In genomic region chr8:85072364-85072929, GRCm38 (mm10) we compare ENCODE assay signal across 8 mouse cellular contexts. TPM values are rescaled to one million over a fixed set of nuclear protein-coding genes. Genes with fewer than 3 reads are reported as not detected.
DNase-seq lines count a peak whose midpoint lies in the region; ATAC-seq and TF ChIP-seq lines count a peak whose summit lies in the region.

No protein-coding gene starts in this region.

- peaks cover 2% of the 10 kb centered on the region; the same call in 1 of the 2 replicates for H3K36me3 ChIP-seq in liver, adult 2 months (ENCODE audit: control insufficient read depth, insufficient read depth, low read length)
- H3K36me3 ChIP-seq in hindbrain, embryonic 15.5 days, result peaks cover 38% of the 10 kb centered on the region
- H3K36me3 ChIP-seq in midbrain, postnatal 0 days (ENCODE audit: insufficient read depth, low read length), result peaks cover 38% of the 10 kb centered on the region

- H3K9me3 ChIP-seq in hindbrain, embryonic 15.5 days, result no peaks in the 10 kb centered on the region
- H3K9me3 ChIP-seq in midbrain, postnatal 0 days (ENCODE audit: low read length), result no peaks in the 10 kb centered on the region

- no peak for DNase-seq in liver, adult 2 months (ENCODE audit: extremely low read depth, low read depth, low spot score)
- no peak for DNase-seq in liver
- no peak for DNase-seq in midbrain, postnatal 0 days (ENCODE audit: low spot score)
- DNase-seq in urinary bladder, postnatal 25 days (ENCODE audit: low spot score), result no peak
- DNase-seq in thymus, postnatal 10 days (ENCODE audit: low spot score in 2 of 2), result no peak
- no peak for DNase-seq in cerebellum, adult 8-10 months

- peak overlapping the region; percentile 97 for H3K4me3 ChIP-seq in liver, adult 2 months (ENCODE audit: insufficient read depth, low read depth, low read length)
- peak overlapping the region; percentile 90 for H3K4me3 ChIP-seq in hindbrain, embryonic 15.5 days
- peak overlapping the region; percentile 92 for H3K4me3 ChIP-seq in midbrain, postnatal 0 days (ENCODE audit: low read depth, low read length)

- peak overlapping the region; percentile 60 for H3K9ac ChIP-seq in liver, adult 2 months (ENCODE audit: low read depth, low read length)
- peak overlapping the region; percentile 79 for H3K9ac ChIP-seq in hindbrain, embryonic 15.5 days
- H3K9ac ChIP-seq in midbrain, postnatal 0 days (replicated peaks; ENCODE audit: low read length, poor library complexity, severe bottlenecking), result peak overlapping the region; percentile 92; the same call in 1 of the 2 replicates

- no peaks in the 10 kb centered on the region for H3K27me3 ChIP-seq in liver, adult 2 months (ENCODE audit: control insufficient read depth, insufficient read depth, low read length)
- H3K27me3 ChIP-seq in hindbrain, embryonic 15.5 days, result no peaks in the 10 kb centered on the region
- H3K27me3 ChIP-seq in midbrain, postnatal 0 days (ENCODE audit: insufficient read depth, low read length), result no peaks in the 10 kb centered on the region

- no peak for TF ChIP-seq CTCF in liver, adult 2 months (IDR thresholded peaks at IDR 0.05; ENCODE audit: low read depth, low read length)
- TF ChIP-seq CTCF in midbrain, postnatal 0 days (IDR thresholded peaks at IDR 0.05), result no peak

- 29% methylated on average over 9 of the region's 9 CpGs for WGBS in liver, adult 2 months
- WGBS in hindbrain, embryonic 15.5 days, result 43% methylated on average over 9 of the region's 9 CpGs
- 39% methylated on average over 9 of the region's 9 CpGs for WGBS in midbrain, postnatal 0 days

- TF ChIP-seq POLR2A in liver, adult 2 months (IDR thresholded peaks at IDR 0.05; ENCODE audit: extremely low read depth, insufficient read depth, low read length), result no peak

- ATAC-seq in common myeloid progenitor, adult 5-6 weeks (replicated peaks; ENCODE audit: low read depth, poor library complexity, severe bottlenecking), result 0 out of 2 replicates have a peak, but pooled peaks have one; percentile 12
- ATAC-seq in hindbrain, embryonic 15.5 days (ENCODE audit: low FRiP score, low read depth), result no peak
- ATAC-seq in midbrain, postnatal 0 days (ENCODE audit: low FRiP score), result no peak

- H3K4me2 ChIP-seq in hindbrain, embryonic 15.5 days, result peak overlapping the region; percentile 79
- H3K4me2 ChIP-seq in midbrain, postnatal 0 days (ENCODE audit: low read depth, low read length, poor library complexity, severe bottlenecking), result peak overlapping the region; percentile 47

- peaks cover 5% of the 10 kb centered on the region for H3K4me1 ChIP-seq in liver, adult 2 months (ENCODE audit: control insufficient read depth, insufficient read depth, low read length)
- H3K4me1 ChIP-seq in hindbrain, embryonic 15.5 days (replicated peaks), result peaks cover 21% of the 10 kb centered on the region
- H3K4me1 ChIP-seq in midbrain, postnatal 0 days (ENCODE audit: insufficient read depth, low read length), result no peaks in the 10 kb centered on the region

- H3K79me2 ChIP-seq in liver, adult 2 months (ENCODE audit: control insufficient read depth, insufficient read depth, low read length), result peaks cover 9% of the 10 kb centered on the region; the same call in 1 of the 2 replicates

- H3K27ac ChIP-seq in liver, adult 2 months (replicated peaks; ENCODE audit: insufficient read depth, low read depth, low read length), result peak overlapping the region; percentile 51
- peak overlapping the region; percentile 95 for H3K27ac ChIP-seq in hindbrain, embryonic 15.5 days (replicated peaks)
- H3K27ac ChIP-seq in midbrain, postnatal 0 days (ENCODE audit: low read depth, low read length), result peak overlapping the region; percentile 91

RNA-seq across cellular contexts. Expression of gene Dhps, which starts 0.9 kb away (rescaled TPM):
- total RNA-seq in liver, adult 2 months (2014; rRNA removed), result 14.8 and 15.1 TPM in 2 replicates
- 14.4 and 20.6 TPM in 2 replicates for polyA plus RNA-seq in liver, adult 2 months (2012; rRNA removed)
- 29.8 and 34.1 TPM in 2 replicates for total RNA-seq in common myeloid progenitor, adult 5-6 weeks (2017)
- polyA plus RNA-seq in hindbrain, embryonic 15.5 days (2015; fragmentation: Nextera tagmentation; extraction: Ambion mirVana), result 103 and 111 TPM in 2 replicates
- 66.3 and 77.1 TPM in 2 replicates for total RNA-seq in midbrain, postnatal 0 days (2014; rRNA removed)
- 128 and 129 TPM in 2 replicates for polyA plus RNA-seq in midbrain, postnatal 0 days (2015; fragmentation: Nextera tagmentation; extraction: Ambion mirVana)

RNA-seq across cellular contexts. Expression of gene Gm5741, which starts 4.7 kb away (rescaled TPM):
- not detected in 2 replicates for total RNA-seq in liver, adult 2 months (2014; rRNA removed)
- polyA plus RNA-seq in liver, adult 2 months (2012; rRNA removed), result 0.70 TPM in 1 of 2 replicates, not detected in the other
- not detected in 2 replicates for total RNA-seq in common myeloid progenitor, adult 5-6 weeks (2017)
- 0.99 and 1.0 TPM in 2 replicates for polyA plus RNA-seq in hindbrain, embryonic 15.5 days (2015; fragmentation: Nextera tagmentation; extraction: Ambion mirVana)
- not detected in 2 replicates for total RNA-seq in midbrain, postnatal 0 days (2014; rRNA removed)
- polyA plus RNA-seq in midbrain, postnatal 0 days (2015; fragmentation: Nextera tagmentation; extraction: Ambion mirVana), result 2.2 TPM in 1 of 2 replicates, not detected in the other

RNA-seq across cellular contexts. Expression of gene Wdr83os, which starts 8.1 kb away (rescaled TPM):
- total RNA-seq in liver, adult 2 months (2014; rRNA removed), result 26.3 and 33.0 TPM in 2 replicates
- polyA plus RNA-seq in liver, adult 2 months (2012; rRNA removed), result 111 and 126 TPM in 2 replicates
- 52.3 and 58.1 TPM in 2 replicates for total RNA-seq in common myeloid progenitor, adult 5-6 weeks (2017)
- 117 and 119 TPM in 2 replicates for polyA plus RNA-seq in hindbrain, embryonic 15.5 days (2015; fragmentation: Nextera tagmentation; extraction: Ambion mirVana)
- 92.6 and 105 TPM in 2 replicates for total RNA-seq in midbrain, postnatal 0 days (2014; rRNA removed)
- polyA plus RNA-seq in midbrain, postnatal 0 days (2015; fragmentation: Nextera tagmentation; extraction: Ambion mirVana), result 129 and 137 TPM in 2 replicates

RNA-seq across cellular contexts. Expression of gene Wdr83, which starts 8.7 kb away (rescaled TPM):
- 12.2 and 15.5 TPM in 2 replicates for total RNA-seq in liver, adult 2 months (2014; rRNA removed)
- polyA plus RNA-seq in liver, adult 2 months (2012; rRNA removed), result 22.5 and 26.2 TPM in 2 replicates
- total RNA-seq in common myeloid progenitor, adult 5-6 weeks (2017), result 25.7 and 26.7 TPM in 2 replicates
- polyA plus RNA-seq in hindbrain, embryonic 15.5 days (2015; fragmentation: Nextera tagmentation; extraction: Ambion mirVana), result 47.2 and 53.0 TPM in 2 replicates
- 27.4 and 34.1 TPM in 2 replicates for total RNA-seq in midbrain, postnatal 0 days (2014; rRNA removed)
- polyA plus RNA-seq in midbrain, postnatal 0 days (2015; fragmentation: Nextera tagmentation; extraction: Ambion mirVana), result 37.0 and 39.9 TPM in 2 replicates

RNA-seq across cellular contexts. Expression of gene Man2b1, which starts 10.6 kb away (rescaled TPM):
- 57.2 and 70.4 TPM in 2 replicates for total RNA-seq in liver, adult 2 months (2014; rRNA removed)
- polyA plus RNA-seq in liver, adult 2 months (2012; rRNA removed), result 51.5 and 69.5 TPM in 2 replicates
- total RNA-seq in common myeloid progenitor, adult 5-6 weeks (2017), result 39.6 and 42.0 TPM in 2 replicates
- 20.9 and 22.5 TPM in 2 replicates for polyA plus RNA-seq in hindbrain, embryonic 15.5 days (2015; fragmentation: Nextera tagmentation; extraction: Ambion mirVana)
- total RNA-seq in midbrain, postnatal 0 days (2014; rRNA removed), result 29.7 and 33.7 TPM in 2 replicates
- polyA plus RNA-seq in midbrain, postnatal 0 days (2015; fragmentation: Nextera tagmentation; extraction: Ambion mirVana), result 18.7 and 19.7 TPM in 2 replicates
